Mouse (Mus musculus) erythroblast, embryonic 14.5 days (primary cell): ENCODE results near the gene Lef1. TPM values are rescaled to one million over a fixed set of nuclear protein-coding genes. Genes with fewer than 3 reads are reported as not detected.

ENCODE experiments used
- H3K27me3 ChIP-seq: 2 replicates; pipeline ENCODE4 v1.6.1; 2012; ENCODE audit warnings: inconsistent platforms; ENCODE audit not compliant: control insufficient read depth
- H3K36me3 ChIP-seq: 2 replicates; pipeline ENCODE4 v1.6.1; 2012; ENCODE audit warnings: mild to moderate bottlenecking, inconsistent platforms; ENCODE audit not compliant: control insufficient read depth
- H3K4me1 ChIP-seq: 2 replicates; pipeline ENCODE4 v1.6.1; 2012; ENCODE audit warnings: inconsistent platforms; ENCODE audit not compliant: control insufficient read depth
- H3K4me3 ChIP-seq: replicated peaks from 2 replicates; pipeline ENCODE3; 2012; ENCODE audit warnings: moderate library complexity, mild to moderate bottlenecking, inconsistent platforms
- H3K9me3 ChIP-seq: 2 replicates; pipeline ENCODE4 v1.6.1; 2012; ENCODE audit warnings: low read length, inconsistent platforms, mixed read lengths; ENCODE audit not compliant: control insufficient read depth
- GATA1 ChIP-seq: IDR thresholded peaks from 2 replicates; pipeline ENCODE4 v1.6.1; 2012; ENCODE audit warnings: low read length, inconsistent platforms, mixed read lengths
- TAL1 ChIP-seq: IDR thresholded peaks from 3 replicates; pipeline ENCODE4 v1.6.1; 2012; ENCODE audit warnings: low read length, inconsistent platforms, mixed read lengths
- polyA plus RNA-seq: library from polyadenylated mRNA; stranded (reverse); fragments of >175 nt; gene quantifications from 2 replicates; pipeline ENCODE4 v1.2.3, GENCODE M21; 2012

The Lef1 gene
- polyA plus RNA-seq = not detected in 2 replicates

- TF ChIP-seq GATA1 (no peak), TAL1 (no peak)
- H3K36me3 ChIP-seq = no peaks in the 10 kb centered on the region
- no peaks in the 10 kb centered on the region for H3K4me1 ChIP-seq
- peaks cover 94% of the 10 kb centered on the region for H3K27me3 ChIP-seq
- no peak within 1 kb of the TSS for H3K4me3 ChIP-seq
- H3K9me3 ChIP-seq = no peaks in the 10 kb centered on the region; the same call in 1 of the 2 replicates
Observed at GRCm38 (mm10) chr3:131110191-131111150, at the start of gene Lef1. TSS of gene Lef1 (plus strand) at chr3:131110471.

- no peaks in the 10 kb centered on the region for H3K9me3 ChIP-seq
- no peak overlapping the region for H3K4me3 ChIP-seq
- H3K4me1 ChIP-seq = no peaks in the 10 kb centered on the region
- no peak for TF ChIP-seq GATA1
- no peak for TF ChIP-seq TAL1
- no peaks in the 10 kb centered on the region for H3K27me3 ChIP-seq
- H3K36me3 ChIP-seq = no peaks in the 10 kb centered on the region
Observed at GRCm38 (mm10) chr3:131065001-131065400, 45.3 kb upstream of the Lef1 start.

GRCm38 (mm10) chr3:131066171-131066570 lies 44.1 kb upstream of the Lef1 start:
- Histone ChIP-seq H3K36me3 (no peaks in the 10 kb centered on the region), H3K4me1 (no peaks in the 10 kb centered on the region), H3K27me3 (no peaks in the 10 kb centered on the region), H3K9me3 (no peaks in the 10 kb centered on the region), H3K4me3 (no peak overlapping the region)
- TF ChIP-seq GATA1 = no peak
- no peak for TF ChIP-seq TAL1

GRCm38 (mm10) chr3:131068000-131068399 lies 42.3 kb upstream of the Lef1 start:
- no peaks in the 10 kb centered on the region for H3K9me3 ChIP-seq
- TF ChIP-seq TAL1 = no peak
- no peak for TF ChIP-seq GATA1
- no peak overlapping the region for H3K4me3 ChIP-seq
- no peaks in the 10 kb centered on the region for H3K27me3 ChIP-seq
- H3K36me3 ChIP-seq = no peaks in the 10 kb centered on the region
- H3K4me1 ChIP-seq = no peaks in the 10 kb centered on the region

GRCm38 (mm10) chr3:131070210-131070609 lies 40.1 kb upstream of the Lef1 start:
- Histone ChIP-seq H3K36me3 (no peaks in the 10 kb centered on the region), H3K9me3 (no peaks in the 10 kb centered on the region; the same call in 1 of the 2 replicates), H3K4me3 (no peak overlapping the region), H3K4me1 (no peaks in the 10 kb centered on the region), H3K27me3 (no peaks in the 10 kb centered on the region)
- no peak for TF ChIP-seq TAL1
- no peak for TF ChIP-seq GATA1

GRCm38 (mm10) chr3:131072661-131073060 lies 37.6 kb upstream of the Lef1 start:
- Histone ChIP-seq H3K36me3 (no peaks in the 10 kb centered on the region), H3K4me1 (no peaks in the 10 kb centered on the region), H3K27me3 (no peaks in the 10 kb centered on the region), H3K4me3 (no peak overlapping the region), H3K9me3 (no peaks in the 10 kb centered on the region; the same call in 1 of the 2 replicates)
- no peak for TF ChIP-seq GATA1
- no peak for TF ChIP-seq TAL1

- Histone ChIP-seq H3K4me1 (no peaks in the 10 kb centered on the region), H3K9me3 (no peaks in the 10 kb centered on the region; the same call in 1 of the 2 replicates), H3K4me3 (no peak overlapping the region), H3K36me3 (no peaks in the 10 kb centered on the region), H3K27me3 (no peaks in the 10 kb centered on the region)
- TF ChIP-seq TAL1 (no peak), GATA1 (no peak)
Observed at GRCm38 (mm10) chr3:131073946-131074345, 36.3 kb upstream of the Lef1 start.

- H3K4me1 ChIP-seq = no peaks in the 10 kb centered on the region
- no peaks in the 10 kb centered on the region for H3K36me3 ChIP-seq
- no peaks in the 10 kb centered on the region; the same call in 1 of the 2 replicates for H3K9me3 ChIP-seq
- H3K4me3 ChIP-seq = no peak overlapping the region
- H3K27me3 ChIP-seq = no peaks in the 10 kb centered on the region
- no peak for TF ChIP-seq GATA1
- TF ChIP-seq TAL1 = no peak
Observed at GRCm38 (mm10) chr3:131078041-131078621, 32.1 kb upstream of the Lef1 start.

- peaks cover 1% of the 10 kb centered on the region for H3K9me3 ChIP-seq
- TF ChIP-seq GATA1 (no peak), TAL1 (no peak)
- H3K4me1 ChIP-seq = no peaks in the 10 kb centered on the region
- no peaks in the 10 kb centered on the region for H3K36me3 ChIP-seq
- H3K4me3 ChIP-seq = no peak overlapping the region
- peaks cover 1% of the 10 kb centered on the region for H3K27me3 ChIP-seq
Observed at GRCm38 (mm10) chr3:131078719-131079118, 31.6 kb upstream of the Lef1 start.

- peaks cover 2% of the 10 kb centered on the region; the same call in 1 of the 2 replicates for H3K9me3 ChIP-seq
- H3K36me3 ChIP-seq = no peaks in the 10 kb centered on the region
- no peak for TF ChIP-seq GATA1
- no peak for TF ChIP-seq TAL1
- H3K4me1 ChIP-seq = no peaks in the 10 kb centered on the region
- H3K4me3 ChIP-seq = no peak overlapping the region
- H3K27me3 ChIP-seq = peaks cover 23% of the 10 kb centered on the region
Observed at GRCm38 (mm10) chr3:131083722-131084121, 26.5 kb upstream of the Lef1 start.
